25 mouse cellular contexts compared by ENCODE assay signal in the genomic region with DNA sequence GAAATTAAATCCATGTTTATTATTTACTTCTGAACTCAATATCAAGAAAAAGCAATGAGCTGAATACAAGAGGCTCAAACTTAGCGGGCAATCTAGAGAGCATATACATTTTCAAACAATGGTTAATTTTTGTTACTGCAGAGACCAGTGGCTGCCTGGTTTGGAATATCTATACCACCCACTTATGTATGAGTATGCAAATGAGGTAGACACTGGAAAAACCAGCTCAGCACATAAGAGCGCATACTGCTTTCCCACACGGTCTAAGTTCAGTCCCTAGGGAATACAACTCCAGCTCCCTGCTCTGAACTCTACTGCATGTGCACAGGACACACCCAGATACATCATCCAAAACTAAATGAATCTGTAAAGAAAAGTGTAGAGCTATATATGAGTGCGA.
"Had no signal": no experiment of that assay in that cellular context is flagged by ENCODE, and none has a peak within 500 bp of the region (broad histone marks: within the 10 kb centered on the region; RNA-seq: fewer than 3 reads in every experiment).

No protein-coding gene starts in this region.

- H3K9me3 ChIP-seq: heart, embryonic 13.5 days; heart, embryonic 15.5 days; hindbrain, embryonic 15.5 days; kidney, embryonic 15.5 days; limb, embryonic 10.5 days; limb, embryonic 12.5 days; liver, embryonic 13.5 days had no signal

- H3K9ac ChIP-seq: heart, embryonic 13.5 days; heart, embryonic 15.5 days; hindbrain, embryonic 15.5 days; kidney, embryonic 15.5 days; limb, embryonic 12.5 days; liver, embryonic 13.5 days had no signal

- ATAC-seq: hindbrain, postnatal 0 days; intestine, embryonic 16.5 days had no signal

- H3K36me3 ChIP-seq: heart, embryonic 15.5 days; hindbrain, embryonic 15.5 days; kidney, embryonic 15.5 days; limb, embryonic 10.5 days; limb, embryonic 12.5 days; liver, embryonic 13.5 days had no signal

- H3K27me3 ChIP-seq: heart, embryonic 13.5 days; heart, embryonic 15.5 days; hindbrain, embryonic 15.5 days; kidney, embryonic 15.5 days; limb, embryonic 12.5 days; liver, embryonic 13.5 days had no signal

- DNase-seq: gastrocnemius, postnatal 14 days; gastrocnemius, postnatal 36 days; heart, adult 18-20 months; heart, postnatal 14 days; heart, postnatal 36 days; kidney, adult 11 months; kidney, adult 2 months; kidney, adult 9 months; kidney, postnatal 14 days; kidney, postnatal 36 days; liver; liver, embryonic 13.5 days had no signal

- H3K27ac ChIP-seq: heart, embryonic 13.5 days; heart, embryonic 15.5 days; hindbrain, embryonic 15.5 days; hindbrain, postnatal 0 days; kidney, embryonic 15.5 days; kidney, postnatal 0 days; layer of hippocampus, adult 2 months; left cerebral cortex, adult 2 months; limb, embryonic 10.5 days; limb, embryonic 12.5 days; liver, embryonic 13.5 days had no signal

- H3K4me2 ChIP-seq: heart, embryonic 11.5 days; heart, embryonic 13.5 days; heart, embryonic 15.5 days; hindbrain, embryonic 15.5 days; kidney, embryonic 15.5 days; limb, embryonic 12.5 days; liver, embryonic 11.5 days; liver, embryonic 13.5 days had no signal

- H3K4me1 ChIP-seq: hindbrain, embryonic 15.5 days; kidney, embryonic 15.5 days; limb, embryonic 12.5 days; liver, embryonic 13.5 days had no signal

- H3K4me3 ChIP-seq: heart, embryonic 13.5 days; heart, embryonic 15.5 days; hindbrain, embryonic 15.5 days; kidney, embryonic 15.5 days; layer of hippocampus, adult 2 months; left cerebral cortex, adult 2 months; limb, embryonic 10.5 days; limb, embryonic 12.5 days; liver, embryonic 13.5 days had no signal
